Mouse (Mus musculus): ENCODE results near the gene Dap.

Gene Dap

GRCm38 (mm10) chr15:31237368-31237767 is 13.3 kb downstream of the Dap start:
- DNase-seq (ENCODE audit: low read depth, low spot score) = no peak

- DNase-seq (ENCODE audit: low read depth, low spot score) = no peak
Observed at GRCm38 (mm10) chr15:31237898-31238297, 13.8 kb downstream of the Dap start.

GRCm38 (mm10) chr15:31238611-31239010 is 14.5 kb downstream of the Dap start:
- no peak for DNase-seq (ENCODE audit: low read depth, low spot score)

- DNase-seq (ENCODE audit: low read depth, low spot score) = no peak
Observed at GRCm38 (mm10) chr15:31239713-31240112, 15.6 kb downstream of the Dap start.

GRCm38 (mm10) chr15:31240181-31240580 is 16.1 kb downstream of the Dap start:
- DNase-seq (ENCODE audit: low read depth, low spot score) = no peak

GRCm38 (mm10) chr15:31243260-31243659 is 19.1 kb downstream of the Dap start:
- no peak for DNase-seq (ENCODE audit: low read depth, low spot score)

GRCm38 (mm10) chr15:31244696-31245445 is 20.8 kb downstream of the Dap start:
- DNase-seq (ENCODE audit: low read depth, low spot score) = no peak

GRCm38 (mm10) chr15:31245934-31246333 is 21.8 kb downstream of the Dap start:
- no peak for DNase-seq (ENCODE audit: low read depth, low spot score)

- DNase-seq (ENCODE audit: low read depth, low spot score) = no peak
Observed at GRCm38 (mm10) chr15:31247035-31247434, 22.9 kb downstream of the Dap start.

GRCm38 (mm10) chr15:31248882-31249281 is 24.8 kb downstream of the Dap start:
- no peak for DNase-seq (ENCODE audit: low read depth, low spot score)

- DNase-seq (ENCODE audit: low read depth, low spot score) = no peak
Observed at GRCm38 (mm10) chr15:31250027-31250426, 25.9 kb downstream of the Dap start.

GRCm38 (mm10) chr15:31250676-31251075 is 26.6 kb downstream of the Dap start:
- no peak for DNase-seq (ENCODE audit: low read depth, low spot score)

GRCm38 (mm10) chr15:31251189-31251588 is 27.1 kb downstream of the Dap start:
- DNase-seq (ENCODE audit: low read depth, low spot score) = no peak

- DNase-seq (ENCODE audit: low read depth, low spot score) = no peak
Observed at GRCm38 (mm10) chr15:31252590-31253311, 28.6 kb downstream of the Dap start.

- DNase-seq (ENCODE audit: low read depth, low spot score) = no peak
Observed at GRCm38 (mm10) chr15:31253380-31253779, 29.3 kb downstream of the Dap start.

- DNase-seq (ENCODE audit: low read depth, low spot score) = no peak
Observed at GRCm38 (mm10) chr15:31253963-31254362, 29.8 kb downstream of the Dap start.

GRCm38 (mm10) chr15:31254939-31255535 is 30.9 kb downstream of the Dap start:
- no peak for DNase-seq (ENCODE audit: low read depth, low spot score)

- no peak for DNase-seq (ENCODE audit: low read depth, low spot score)
Observed at GRCm38 (mm10) chr15:31255762-31256161, 31.6 kb downstream of the Dap start.

- DNase-seq (ENCODE audit: low read depth, low spot score) = no peak
Observed at GRCm38 (mm10) chr15:31257329-31257728, 33.2 kb downstream of the Dap start.

GRCm38 (mm10) chr15:31258029-31258692 is 34.0 kb downstream of the Dap start:
- no peak for DNase-seq (ENCODE audit: low read depth, low spot score)

- no peak for DNase-seq (ENCODE audit: low read depth, low spot score)
Observed at GRCm38 (mm10) chr15:31258693-31259439, 34.8 kb downstream of the Dap start.
